Mouse (Mus musculus) layer of hippocampus, adult 11-12 months (tissue): ENCODE data around the gene Atp2b4.

Source experiments
- DNase-seq: peaks from one replicate; pipeline ENCODE4 v3.0.0; 2022; ENCODE audit warnings: low spot score

Atp2b4 gene

DNA sequence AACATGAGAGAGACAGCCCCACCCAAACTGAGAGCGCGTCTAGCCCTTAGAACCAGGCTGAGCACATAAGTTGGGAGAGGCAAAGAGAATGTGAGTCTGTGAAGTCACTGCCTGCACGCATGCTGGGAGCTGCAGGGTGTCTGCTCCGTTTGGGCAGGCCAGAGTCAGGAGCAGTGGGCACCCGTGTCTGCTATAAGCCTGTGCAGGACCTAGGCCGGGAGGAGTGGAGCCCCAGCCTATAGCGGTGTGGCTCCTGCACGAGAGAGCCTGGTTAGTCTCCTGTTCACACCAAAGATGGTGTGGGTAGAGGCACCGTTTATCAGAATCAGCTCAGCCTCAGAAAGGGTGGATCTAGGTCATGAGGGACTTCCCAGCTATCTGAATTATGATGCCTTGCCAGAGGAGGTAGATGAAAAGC lies 55.8 kb downstream of the Atp2b4 start:
- no peak for DNase-seq

DNA sequence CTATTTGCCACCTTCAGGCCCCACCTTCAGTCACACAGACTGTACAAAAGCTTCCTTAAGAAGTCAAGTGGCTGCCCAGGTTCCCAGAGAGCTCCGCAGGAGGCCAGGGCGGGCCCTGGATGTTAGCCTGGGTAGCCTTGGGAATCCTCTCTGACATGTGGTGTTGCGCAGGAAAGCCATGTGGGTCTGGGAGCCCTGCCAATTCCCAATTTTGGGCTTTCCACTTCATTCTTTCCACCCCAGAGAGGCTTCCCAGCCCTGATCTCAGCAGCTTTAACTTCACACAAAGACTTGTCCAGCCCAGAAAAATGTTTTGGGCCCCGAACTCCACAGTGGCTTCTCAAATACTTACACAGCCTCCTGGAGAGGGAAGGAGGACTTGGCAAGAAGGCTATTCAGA lies 56.2 kb downstream of the Atp2b4 start:
- DNase-seq, result peak; percentile 54

- no peak for DNase-seq
Measured at GRCm38 (mm10) chr1:133742517-133742916, 58.3 kb downstream of the Atp2b4 start.

GRCm38 (mm10) chr1:133741881-133742434 lies 58.9 kb downstream of the Atp2b4 start:
- DNase-seq, result no peak

- DNase-seq, result no peak
Measured at GRCm38 (mm10) chr1:133741171-133741570, 59.7 kb downstream of the Atp2b4 start.

- no peak for DNase-seq
Measured at GRCm38 (mm10) chr1:133736664-133737063, 64.2 kb downstream of the Atp2b4 start.

DNA sequence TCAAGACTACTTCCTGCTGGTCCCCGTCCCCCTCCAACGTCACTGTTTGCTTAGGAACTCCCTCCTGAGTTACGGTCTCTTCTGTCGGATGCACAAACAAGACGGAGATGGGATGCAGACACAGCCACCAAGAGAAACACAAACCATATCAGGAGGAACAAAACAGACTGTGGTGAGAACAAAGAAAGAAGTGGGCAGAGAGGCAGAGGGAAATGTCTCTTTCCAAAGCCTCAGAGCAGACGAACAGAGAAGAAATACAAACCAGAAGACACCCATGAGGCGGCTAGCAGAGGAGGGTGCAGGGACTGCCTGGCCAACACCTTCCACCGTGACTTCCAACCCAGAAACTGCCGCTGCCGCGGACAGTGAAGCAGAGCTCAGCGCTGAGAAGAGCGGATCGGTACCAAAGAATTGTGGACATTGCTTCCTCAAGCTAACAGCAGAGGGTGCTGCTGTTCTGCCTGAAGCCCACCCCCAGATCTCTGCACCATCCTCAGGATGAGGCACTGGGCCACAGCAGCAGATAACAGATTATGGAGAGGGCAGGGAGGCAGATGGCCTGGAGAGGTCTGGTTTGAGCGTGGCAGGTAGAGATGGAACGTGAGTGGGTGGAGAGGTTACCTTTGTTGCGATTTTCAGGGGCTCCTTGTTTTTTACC lies 64.7 kb downstream of the Atp2b4 start:
- peak; percentile 80 for DNase-seq

DNA sequence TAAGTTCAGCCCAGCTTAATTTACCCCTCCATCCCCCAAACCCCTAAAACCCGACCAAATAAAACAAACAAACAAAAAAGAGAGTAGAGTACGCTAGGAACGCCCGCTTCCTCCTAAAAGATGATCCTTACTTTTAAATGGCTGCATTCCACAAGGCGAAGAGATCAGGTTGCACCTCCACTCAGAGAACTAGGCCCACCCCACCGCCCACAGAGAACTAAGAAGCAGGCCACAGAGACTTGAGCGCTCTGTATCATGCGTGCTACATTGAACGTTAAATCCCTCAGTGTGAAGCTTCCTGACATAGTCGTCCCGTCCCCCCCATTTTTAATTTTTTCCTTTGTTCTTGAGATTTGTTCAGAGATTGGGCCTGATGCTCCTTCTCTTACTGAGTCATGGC lies 68.0 kb downstream of the Atp2b4 start:
- no peak for DNase-seq

DNA sequence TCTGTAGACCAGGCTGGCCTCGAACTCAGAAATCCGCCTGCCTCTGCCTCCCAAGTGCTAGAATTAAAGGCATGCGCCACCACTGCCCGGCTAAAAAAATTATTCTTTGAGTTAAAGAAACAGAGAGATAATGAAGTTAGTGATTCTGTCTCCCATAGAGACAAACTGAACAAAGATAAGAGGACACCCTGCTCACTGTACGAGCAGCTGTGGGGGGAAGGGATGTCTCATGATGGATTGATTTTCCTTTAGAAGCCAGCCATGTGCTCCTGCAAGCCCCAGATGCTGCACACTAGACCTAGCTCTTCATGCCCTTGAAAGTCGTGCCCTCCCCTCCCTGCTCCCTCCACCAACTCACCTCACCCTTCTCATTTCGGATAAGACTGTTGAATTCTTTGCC lies 72.5 kb downstream of the Atp2b4 start:
- no peak for DNase-seq

DNA sequence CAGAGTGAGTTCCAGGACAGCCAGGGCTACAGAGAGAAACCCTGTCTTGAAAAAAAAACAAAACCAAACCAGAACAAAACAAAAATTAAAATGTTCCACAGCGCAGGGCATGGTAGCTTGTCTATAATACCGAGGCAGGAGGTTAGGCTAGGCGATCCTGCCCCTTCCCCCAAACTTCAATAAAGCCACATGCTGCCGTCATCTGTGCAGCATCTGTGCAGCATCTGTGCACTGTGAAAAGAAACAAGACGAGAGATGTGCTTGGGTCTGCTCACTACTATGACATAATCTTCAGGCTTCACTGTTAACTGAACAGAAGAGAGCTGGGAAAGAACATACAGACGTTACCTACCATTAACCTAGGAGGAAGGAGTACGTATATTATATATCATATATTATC lies 80.5 kb downstream of the Atp2b4 start:
- no peak for DNase-seq

GRCm38 (mm10) chr1:133718786-133719185 lies 82.1 kb downstream of the Atp2b4 start:
- no peak for DNase-seq

GRCm38 (mm10) chr1:133718296-133718695 lies 82.5 kb downstream of the Atp2b4 start:
- DNase-seq, result no peak

DNA sequence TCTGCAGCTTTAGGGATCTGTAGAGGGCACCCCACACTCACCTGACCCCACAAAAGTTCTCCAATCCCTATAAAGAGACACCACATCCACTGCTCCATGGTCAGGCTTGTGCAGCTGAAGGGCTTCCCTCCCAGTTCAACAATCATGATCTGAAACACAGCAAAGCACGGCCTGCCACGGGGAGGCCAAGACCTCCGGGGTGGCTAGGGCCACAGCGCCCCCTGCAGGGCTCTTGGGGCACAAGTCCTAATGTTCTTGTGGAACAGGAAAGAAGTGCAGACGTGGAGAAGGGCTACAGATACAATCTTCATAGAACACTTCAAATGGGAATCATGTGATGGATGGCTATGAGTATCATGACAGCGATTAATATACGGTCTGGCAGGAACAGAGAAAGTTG lies 84.4 kb downstream of the Atp2b4 start:
- DNase-seq, result no peak

DNA sequence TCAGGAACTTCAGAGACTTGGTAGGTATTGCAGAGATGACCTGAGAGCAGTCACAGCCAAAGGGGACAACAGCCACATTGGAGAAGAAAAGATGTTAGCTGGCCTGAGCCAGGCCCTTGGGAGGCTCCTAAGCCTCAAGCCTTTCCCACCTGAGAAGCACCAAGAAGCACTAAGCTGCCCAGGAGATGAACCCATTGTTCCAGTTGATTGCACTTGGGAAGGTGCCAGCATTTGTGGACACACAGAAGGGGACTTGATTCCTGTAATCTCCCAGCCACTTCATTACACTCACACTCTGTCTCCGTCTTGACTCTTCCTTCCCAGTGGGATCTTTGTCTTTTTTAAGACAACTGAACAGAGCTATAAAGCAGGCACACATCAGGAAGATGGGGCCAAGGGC lies 85.7 kb downstream of the Atp2b4 start:
- DNase-seq, result no peak

GRCm38 (mm10) chr1:133713009-133713370 lies 87.9 kb downstream of the Atp2b4 start:
- no peak for DNase-seq

DNA sequence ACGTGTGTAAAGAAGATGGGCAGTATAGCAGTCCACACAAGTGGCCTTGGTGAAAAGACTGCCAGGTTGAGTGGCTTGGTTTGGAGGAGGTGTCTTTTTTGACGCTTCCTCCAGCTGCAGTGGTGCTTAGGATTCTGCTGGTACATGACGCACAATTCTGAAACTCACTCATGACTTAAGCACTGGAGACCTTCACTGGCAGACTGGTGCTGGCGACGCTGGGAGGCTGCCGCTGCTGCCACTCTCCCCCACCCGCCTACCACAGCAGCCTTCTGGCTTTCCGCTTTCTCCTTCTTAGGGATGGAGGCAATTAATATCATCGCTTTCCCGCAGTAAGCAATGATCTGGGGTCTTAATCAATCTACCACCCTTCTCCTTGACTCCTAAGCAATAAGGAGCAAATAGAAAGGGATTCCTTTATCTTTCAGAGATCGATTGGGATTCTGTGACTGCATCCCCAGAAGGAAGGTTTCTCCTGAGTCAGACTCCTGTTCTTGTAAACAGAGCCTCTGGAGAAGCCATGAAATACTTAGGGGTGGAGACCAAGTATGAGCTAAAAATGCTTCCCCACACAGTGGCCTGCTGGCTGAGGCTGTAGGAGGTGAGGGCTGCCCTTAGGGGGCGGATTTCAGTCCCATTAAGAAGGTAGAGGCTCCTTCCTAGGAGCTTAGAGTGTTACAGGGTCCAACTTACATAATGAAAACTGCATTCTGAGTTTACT lies 88.4 kb downstream of the Atp2b4 start:
- DNase-seq, result no peak

DNA sequence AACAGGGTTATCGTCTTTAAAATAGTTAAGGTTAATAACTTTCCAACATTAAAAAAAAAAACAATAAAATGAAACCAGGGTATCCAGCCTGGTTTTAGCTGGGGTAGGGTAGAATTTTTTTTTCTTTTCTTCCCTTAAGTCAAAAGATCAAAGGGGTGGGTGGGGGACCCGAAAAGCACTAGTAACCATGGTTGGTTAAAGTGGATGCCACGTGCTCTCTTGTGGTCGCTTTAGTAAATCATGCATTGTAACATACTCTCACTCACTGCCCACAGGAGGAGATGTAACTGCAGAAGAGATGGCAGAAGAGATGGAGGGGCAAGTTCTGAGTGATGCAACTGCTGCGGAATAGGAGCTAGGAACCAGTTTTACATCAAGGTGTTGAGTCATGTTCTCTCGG lies 89.5 kb downstream of the Atp2b4 start:
- no peak for DNase-seq

- no peak for DNase-seq
Measured at GRCm38 (mm10) chr1:133710895-133711294, 89.9 kb downstream of the Atp2b4 start.

DNA sequence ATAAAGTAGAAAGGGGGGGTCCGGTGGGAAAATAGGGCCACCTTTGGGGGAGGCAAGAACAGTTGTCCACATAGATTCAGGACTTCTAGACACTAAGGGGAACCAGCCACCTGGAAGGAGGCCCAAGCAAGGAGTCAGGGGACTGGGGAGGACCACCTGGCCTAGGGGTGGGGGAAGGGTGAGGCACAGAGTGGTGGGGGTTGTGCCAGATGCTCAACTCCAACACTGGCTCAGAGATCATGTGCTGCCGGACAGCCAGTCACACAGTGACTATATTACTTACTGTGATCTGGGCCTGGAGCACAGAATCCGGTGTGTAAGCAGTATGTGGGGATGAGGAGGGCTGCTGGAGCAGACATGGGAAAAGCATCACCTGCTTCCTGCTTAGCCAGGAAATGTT lies 91.5 kb downstream of the Atp2b4 start:
- no peak for DNase-seq

DNA sequence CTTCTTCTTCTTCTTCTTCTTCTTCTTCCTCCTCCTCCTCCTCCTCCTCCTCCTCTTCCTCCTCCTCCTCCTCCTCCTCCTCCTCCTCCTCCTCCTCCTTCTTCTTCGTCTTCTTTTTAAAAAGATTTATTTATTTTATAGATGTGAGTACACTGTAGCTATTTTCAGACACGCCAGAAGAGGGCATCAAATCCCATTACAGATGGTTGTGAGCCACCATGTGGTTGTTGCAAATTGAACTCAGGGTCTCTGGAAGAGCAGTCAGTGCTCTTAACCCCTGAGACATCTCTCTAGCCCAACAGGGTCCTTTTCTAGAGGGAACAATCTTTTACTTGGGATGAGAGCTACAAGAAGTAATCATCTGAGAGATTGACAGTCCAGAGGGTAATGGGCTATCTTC lies 99.0 kb downstream of the Atp2b4 start:
- DNase-seq, result peak; percentile 24

DNA sequence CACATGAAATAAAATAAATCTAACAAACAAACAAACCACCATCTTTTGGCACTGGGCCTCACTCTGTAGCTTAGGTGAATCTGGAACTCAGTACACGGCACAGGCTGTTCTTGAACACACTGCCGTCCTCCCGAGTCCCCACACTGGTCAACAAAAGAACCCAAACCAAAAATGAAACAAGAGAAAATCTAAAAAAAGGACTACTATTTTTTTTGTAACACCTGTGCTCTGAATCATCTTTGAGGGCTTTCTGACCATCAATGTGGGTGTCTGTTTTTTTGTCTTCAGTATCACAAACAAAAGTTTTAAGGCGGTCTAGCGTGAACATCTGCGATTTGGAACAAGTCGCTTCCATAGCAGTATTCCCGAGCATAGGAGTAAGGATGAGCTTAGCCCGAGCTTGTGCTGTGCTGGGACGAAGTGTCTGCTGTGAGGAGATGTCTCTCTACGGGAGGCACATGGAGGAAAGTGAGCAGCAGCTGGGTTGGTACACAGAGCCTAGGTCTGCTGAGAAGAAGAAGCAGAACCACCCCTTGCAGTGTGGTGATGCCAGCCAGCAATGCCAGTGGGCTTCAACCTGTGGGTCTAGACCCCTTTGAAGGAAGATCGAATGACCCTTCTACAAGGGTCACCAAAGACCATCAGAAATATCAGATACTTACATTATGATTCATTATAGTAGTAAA lies 102.8 kb downstream of the Atp2b4 start:
- DNase-seq, result no peak

DNA sequence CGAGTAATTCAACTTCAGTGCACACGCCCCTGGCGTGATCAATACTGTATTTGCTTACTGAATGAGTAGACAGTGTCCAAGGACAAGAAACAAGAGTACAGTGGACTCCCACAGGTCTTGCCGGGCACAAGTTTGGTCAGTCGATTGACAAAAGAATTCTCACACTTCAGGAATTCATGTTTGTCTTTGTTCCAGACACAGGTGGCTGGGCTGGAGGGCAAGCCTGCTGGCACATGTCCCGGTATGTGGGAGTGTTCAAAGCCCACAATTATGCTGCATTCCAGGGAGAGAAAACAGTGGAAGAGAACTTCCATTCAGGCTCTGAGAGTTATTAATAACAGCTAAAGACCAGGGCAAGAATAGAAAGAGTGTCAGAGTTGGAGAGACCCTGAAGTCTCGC lies 104.9 kb downstream of the Atp2b4 start:
- DNase-seq, result no peak

DNA sequence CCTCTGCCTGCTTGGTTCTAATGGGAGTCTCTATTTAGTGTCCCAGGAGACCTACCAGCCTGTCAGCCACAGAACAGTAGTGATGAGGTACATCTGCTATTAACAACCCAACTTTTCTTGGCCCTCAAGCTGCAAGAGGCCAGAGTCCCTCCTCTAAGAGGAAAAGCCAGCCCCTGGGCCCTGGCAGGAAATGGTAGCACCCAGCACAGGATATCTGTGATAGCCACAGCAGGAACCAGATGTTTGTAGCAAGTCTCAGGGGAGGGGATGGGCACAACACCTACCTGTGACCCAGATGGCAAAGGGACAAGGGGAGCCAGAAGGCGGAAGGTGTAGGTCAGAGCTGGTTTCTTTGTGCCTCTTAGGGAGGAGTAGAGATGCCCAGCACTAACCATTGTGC lies 106.0 kb downstream of the Atp2b4 start:
- no peak for DNase-seq
